Mouse (Mus musculus) adrenal gland, adult (tissue): ENCODE data around the gene Mrpl4.

Source experiments
- DNase-seq, 2 experiments: peaks; one replicate each; pipeline ENCODE4 v3.0.0; 2022 to 2023; ENCODE audit warnings: low spot score in 1 of 2; ENCODE audit not compliant: inconsistent age in 2 of 2

Mrpl4 gene

GRCm38 (mm10) chr9:20983169-20983568 is 19.4 kb upstream of the Mrpl4 start:
- peak in 1 of 2 experiments; percentile 18 for DNase-seq

GRCm38 (mm10) chr9:20986952-20987686 is 15.4 kb upstream of the Mrpl4 start:
- DNase-seq, result no peak

GRCm38 (mm10) chr9:20987953-20988352 is 14.6 kb upstream of the Mrpl4 start:
- DNase-seq, result no peak

GRCm38 (mm10) chr9:20990861-20991260 is 11.7 kb upstream of the Mrpl4 start:
- peak in 1 of 2 experiments; percentile 50 for DNase-seq

GRCm38 (mm10) chr9:20991587-20991986 is 11.0 kb upstream of the Mrpl4 start:
- DNase-seq, result no peak

- no peak for DNase-seq
Observed at GRCm38 (mm10) chr9:20993165-20993898, 9.2 kb upstream of the Mrpl4 start.

GRCm38 (mm10) chr9:20995069-20995468 is 7.5 kb upstream of the Mrpl4 start:
- no peak for DNase-seq

- DNase-seq, result no peak
Observed at GRCm38 (mm10) chr9:20997065-20997464, 5.5 kb upstream of the Mrpl4 start.

GRCm38 (mm10) chr9:20998337-20998736 is 4.2 kb upstream of the Mrpl4 start:
- DNase-seq, result peak in 1 of 2 experiments; percentile 43

GRCm38 (mm10) chr9:21000811-21001210 is 1.7 kb upstream of the Mrpl4 start:
- peak; percentile 45 to 60 for DNase-seq

GRCm38 (mm10) chr9:21001651-21002200 is 812 bp upstream of the Mrpl4 start:
- DNase-seq, result peak in 1 of 2 experiments; percentile 53

- DNase-seq, result no peak
Observed at GRCm38 (mm10) chr9:21002270-21002626, 290 bp upstream of the Mrpl4 start.

GRCm38 (mm10) chr9:21007313-21007952 is 4.9 kb downstream of the Mrpl4 start:
- peak in 1 of 2 experiments; percentile 18 for DNase-seq

- DNase-seq, result no peak
Observed at GRCm38 (mm10) chr9:21008007-21008406, 5.5 kb downstream of the Mrpl4 start.

- peak in 1 of 2 experiments; percentile 19 for DNase-seq
Observed at GRCm38 (mm10) chr9:21010362-21010761, 7.8 kb downstream of the Mrpl4 start.

- DNase-seq, result peak in 1 of 2 experiments; percentile 18
Observed at GRCm38 (mm10) chr9:21010939-21011541, 8.5 kb downstream of the Mrpl4 start.

GRCm38 (mm10) chr9:21011846-21012312 is 9.3 kb downstream of the Mrpl4 start:
- DNase-seq, result peak in 1 of 2 experiments; percentile 59

GRCm38 (mm10) chr9:21012368-21012767 is 9.8 kb downstream of the Mrpl4 start:
- DNase-seq, result no peak

- DNase-seq, result peak; percentile 70 to 83
Observed at GRCm38 (mm10) chr9:21014691-21015570, 12.4 kb downstream of the Mrpl4 start.

- peak; percentile 80 to 85 for DNase-seq
Observed at GRCm38 (mm10) chr9:21015571-21016130, 13.1 kb downstream of the Mrpl4 start, which contains the start of gene Icam1. Gene Icam1 (plus strand): TSS chr9:21015985.
